Mouse (Mus musculus) neural tube, embryonic 13.5 days (tissue): ENCODE results near the gene Ercc6l2. TPM values are rescaled to one million over a fixed set of nuclear protein-coding genes. Genes with fewer than 3 reads are reported as not detected.

Source experiments
- ATAC-seq: fragments of 200-750 bp; cut with Nextera tagmentation; 2 replicates; pipeline ENCODE4 v1.8.0; 2017; ENCODE audit warnings: low read depth, mild to moderate bottlenecking, moderate TSS enrichment, moderate library complexity
- H3K27ac ChIP-seq: fragments of 300-500 bp; sonication (generic); replicated peaks from 2 replicates; pipeline ENCODE4 v1.5.1; 2015; ENCODE audit warnings: moderate library complexity, mild to moderate bottlenecking, inconsistent platforms
- H3K27me3 ChIP-seq: fragments of 300-500 bp; sonication (generic); 2 replicates; pipeline ENCODE4 v1.6.1; 2015; ENCODE audit warnings: mild to moderate bottlenecking, inconsistent platforms
- H3K36me3 ChIP-seq: fragments of 300-500 bp; sonication (generic); 2 replicates; pipeline ENCODE4 v1.6.1; 2015; ENCODE audit warnings: mild to moderate bottlenecking, inconsistent platforms
- H3K4me1 ChIP-seq: fragments of 300-500 bp; sonication (generic); replicated peaks from 2 replicates; pipeline ENCODE4 v1.6.1; 2015; ENCODE audit warnings: inconsistent platforms
- H3K4me2 ChIP-seq: fragments of 300-500 bp; sonication (generic); 2 replicates; pipeline ENCODE4 v1.6.1; 2015; ENCODE audit warnings: inconsistent platforms, mild to moderate bottlenecking, moderate library complexity
- H3K4me3 ChIP-seq: fragments of 300-500 bp; sonication (generic); 2 replicates; pipeline ENCODE4 v1.5.1; 2015; ENCODE audit warnings: mild to moderate bottlenecking, inconsistent platforms
- H3K9ac ChIP-seq: fragments of 300-500 bp; sonication (generic); 2 replicates; pipeline ENCODE4 v1.6.1; 2015; ENCODE audit warnings: moderate library complexity, mild to moderate bottlenecking, inconsistent platforms
- H3K9me3 ChIP-seq: fragments of 300-500 bp; sonication (generic); 2 replicates; pipeline ENCODE4 v1.6.1; 2016; ENCODE audit warnings: inconsistent platforms
- WGBS: fragments of 180-500 bp; shearing (Covaris S2); methylation state at CpG from one replicate; pipeline ENCODE4 v1.1.7; 2015; 5-methylcytosine and 5-hydroxymethylcytosine counted together
- polyA plus RNA-seq: library from polyadenylated mRNA; unstranded; fragments of >200 nt; fragmentation: Nextera tagmentation; extraction: Ambion mirVana; gene quantifications from 2 replicates; pipeline ENCODE4 v1.2.1, GENCODE M21; 2015

Gene Ercc6l2
- polyA plus RNA-seq, 1 experiment from 2014 or later, result 16.9 TPM

DNA sequence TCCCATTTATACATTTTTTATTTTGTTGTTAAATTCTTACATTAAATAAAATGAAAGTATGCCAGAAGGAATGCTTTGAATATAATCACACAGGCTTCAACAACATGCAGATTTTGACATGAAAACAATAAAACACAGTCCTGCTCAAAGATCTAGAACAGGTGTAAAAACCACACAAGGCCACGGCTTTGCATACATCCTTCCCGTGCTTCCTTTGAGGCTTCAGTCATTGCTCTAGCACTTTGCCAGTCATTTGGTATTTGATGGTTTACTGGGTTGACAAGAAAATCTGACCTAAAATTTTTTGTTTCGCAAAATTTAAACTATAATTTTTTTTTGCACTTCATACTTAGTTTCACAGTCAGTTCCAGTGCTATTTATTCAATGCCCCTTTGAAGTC is 7.1 kb upstream of the Ercc6l2 start:
- no peak for ATAC-seq
- Histone ChIP-seq H3K9ac (no peak overlapping the region), H3K27me3 (no peaks in the 10 kb centered on the region), H3K36me3 (no peaks in the 10 kb centered on the region), H3K9me3 (no peaks in the 10 kb centered on the region), H3K4me1 (no peaks in the 10 kb centered on the region), H3K27ac (no peak overlapping the region), H3K4me2 (no peak overlapping the region), H3K4me3 (no peak overlapping the region)
- WGBS, result 92% methylated on average over 3 of the region's 3 CpGs

DNA sequence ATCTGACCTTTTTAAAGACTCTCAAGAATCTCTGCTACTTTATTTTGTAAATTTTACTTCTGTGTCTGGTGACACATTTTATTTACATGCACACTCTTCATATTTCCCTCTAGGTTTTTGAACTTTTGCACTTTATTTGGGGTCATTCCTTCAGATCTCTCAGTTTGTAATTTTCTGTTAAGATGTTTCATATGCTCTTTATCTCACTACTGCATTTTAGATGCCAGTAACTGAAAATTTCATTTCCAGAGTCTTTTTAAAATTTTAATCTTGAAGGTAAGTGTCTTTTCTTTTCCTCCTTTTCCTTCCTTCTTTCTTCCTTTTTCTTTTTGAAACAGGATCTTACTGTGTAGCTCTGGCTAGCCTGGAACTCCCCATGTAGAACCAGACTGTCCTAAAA is 3.6 kb upstream of the Ercc6l2 start:
- no peaks in the 10 kb centered on the region for H3K27me3 ChIP-seq
- H3K36me3 ChIP-seq, result no peaks in the 10 kb centered on the region
- no peak overlapping the region for H3K27ac ChIP-seq
- H3K9me3 ChIP-seq, result no peaks in the 10 kb centered on the region
- H3K4me3 ChIP-seq, result no peak overlapping the region
- H3K4me1 ChIP-seq, result peaks cover 21% of the 10 kb centered on the region
- no peak overlapping the region for H3K9ac ChIP-seq
- no peak for ATAC-seq
- H3K4me2 ChIP-seq, result no peak overlapping the region

DNA sequence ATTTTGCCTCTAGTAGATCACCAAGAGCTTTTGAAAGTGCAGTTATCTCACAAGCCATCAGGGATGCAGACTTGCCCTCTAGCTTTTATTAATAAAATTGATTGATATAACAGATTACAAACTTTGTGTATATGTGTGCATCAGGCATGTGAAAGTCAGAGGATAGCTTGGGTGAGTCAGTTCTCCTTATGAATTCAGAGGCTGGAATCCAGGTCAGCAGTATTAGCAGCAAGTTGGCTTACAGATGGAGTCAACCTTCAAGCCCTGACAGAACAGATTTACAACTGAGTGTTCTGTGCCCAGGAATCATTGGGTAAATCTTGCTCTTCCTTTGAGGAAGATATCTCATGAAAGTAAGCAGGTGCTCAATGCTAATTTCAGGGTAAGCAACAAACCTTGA is 891 bp downstream of the Ercc6l2 start:
- no peak for ATAC-seq

DNA sequence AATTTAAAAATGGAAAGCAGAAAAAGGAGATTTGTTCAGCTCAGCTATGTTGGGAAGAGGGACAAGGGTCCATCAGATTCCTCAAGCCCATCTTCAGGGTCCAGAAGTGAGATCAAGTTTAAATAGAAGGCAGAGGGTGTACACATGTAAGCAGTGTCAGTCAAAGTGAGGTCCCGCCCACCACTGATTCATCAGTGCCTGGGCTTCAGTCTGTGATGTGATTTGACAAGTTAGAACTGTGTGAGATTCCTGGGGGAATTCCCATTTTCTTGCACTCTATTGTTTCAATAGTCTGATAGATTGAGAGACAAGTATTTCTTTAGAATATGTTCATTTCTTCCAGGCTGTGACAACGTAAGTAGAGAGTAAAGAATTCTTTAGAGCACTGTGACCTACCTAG is 30.7 kb downstream of the Ercc6l2 start:
- no peak overlapping the region for H3K4me3 ChIP-seq
- H3K9me3 ChIP-seq, result no peaks in the 10 kb centered on the region
- H3K27me3 ChIP-seq, result no peaks in the 10 kb centered on the region
- H3K36me3 ChIP-seq, result peaks cover 25% of the 10 kb centered on the region
- no peak overlapping the region for H3K4me2 ChIP-seq
- no peak overlapping the region for H3K9ac ChIP-seq
- H3K4me1 ChIP-seq, result no peaks in the 10 kb centered on the region
- ATAC-seq, result no peak
- H3K27ac ChIP-seq, result no peak overlapping the region
- WGBS, result 89% methylated on average over 2 of the region's 2 CpGs

More for the DNA sequence above, 891 bp downstream of the Ercc6l2 start:
- no peaks in the 10 kb centered on the region for H3K27me3 ChIP-seq
- H3K27ac ChIP-seq, result no peak overlapping the region; the same call in 1 of the 2 replicates
- H3K4me2 ChIP-seq, result peak overlapping the region; percentile 78
- peak overlapping the region; percentile 83 for H3K9ac ChIP-seq
- H3K36me3 ChIP-seq, result no peaks in the 10 kb centered on the region
- peaks cover 21% of the 10 kb centered on the region for H3K4me1 ChIP-seq
- peak overlapping the region; percentile 54 for H3K4me3 ChIP-seq
- no peaks in the 10 kb centered on the region for H3K9me3 ChIP-seq

DNA sequence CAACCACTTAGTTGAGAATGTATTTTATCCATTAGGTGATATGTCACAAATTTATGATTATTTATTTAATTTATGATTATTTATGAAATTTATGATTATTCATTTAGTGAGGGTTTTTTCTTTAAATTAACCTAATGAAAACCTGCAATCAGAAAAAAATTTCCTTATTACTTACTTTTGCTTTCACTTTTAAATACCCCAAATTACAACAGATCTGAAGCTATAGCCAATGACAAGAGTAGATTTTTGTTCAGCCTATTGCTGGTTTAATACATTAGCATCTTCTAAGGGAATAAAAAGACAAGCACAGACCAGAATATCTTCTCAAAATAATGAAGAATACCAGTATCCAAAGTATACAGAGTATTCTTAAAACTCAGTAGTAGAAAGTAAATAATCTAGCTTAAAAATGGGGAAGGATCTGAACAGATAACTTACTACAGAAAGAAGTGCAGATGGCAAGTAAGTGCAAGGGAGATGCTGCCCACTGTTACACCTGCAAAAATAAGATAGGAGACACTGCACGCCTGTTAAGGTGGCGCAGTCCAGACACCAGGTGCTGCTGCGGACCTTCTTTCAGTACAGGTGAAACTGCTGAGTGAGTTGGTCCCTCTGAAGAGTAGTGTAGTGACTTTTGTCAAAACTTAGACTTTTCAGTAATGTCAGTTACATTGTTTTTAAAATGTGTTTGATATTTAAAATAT is 35.4 kb downstream of the Ercc6l2 start:
- Histone ChIP-seq H3K4me3 (no peak overlapping the region), H3K9ac (no peak overlapping the region), H3K9me3 (no peaks in the 10 kb centered on the region), H3K4me1 (no peaks in the 10 kb centered on the region), H3K36me3 (peaks cover 22% of the 10 kb centered on the region; the same call in 1 of the 2 replicates), H3K4me2 (no peak overlapping the region), H3K27ac (no peak overlapping the region), H3K27me3 (no peaks in the 10 kb centered on the region)
- 94% methylated on average over 3 of the region's 3 CpGs for WGBS
- no peak for ATAC-seq

DNA sequence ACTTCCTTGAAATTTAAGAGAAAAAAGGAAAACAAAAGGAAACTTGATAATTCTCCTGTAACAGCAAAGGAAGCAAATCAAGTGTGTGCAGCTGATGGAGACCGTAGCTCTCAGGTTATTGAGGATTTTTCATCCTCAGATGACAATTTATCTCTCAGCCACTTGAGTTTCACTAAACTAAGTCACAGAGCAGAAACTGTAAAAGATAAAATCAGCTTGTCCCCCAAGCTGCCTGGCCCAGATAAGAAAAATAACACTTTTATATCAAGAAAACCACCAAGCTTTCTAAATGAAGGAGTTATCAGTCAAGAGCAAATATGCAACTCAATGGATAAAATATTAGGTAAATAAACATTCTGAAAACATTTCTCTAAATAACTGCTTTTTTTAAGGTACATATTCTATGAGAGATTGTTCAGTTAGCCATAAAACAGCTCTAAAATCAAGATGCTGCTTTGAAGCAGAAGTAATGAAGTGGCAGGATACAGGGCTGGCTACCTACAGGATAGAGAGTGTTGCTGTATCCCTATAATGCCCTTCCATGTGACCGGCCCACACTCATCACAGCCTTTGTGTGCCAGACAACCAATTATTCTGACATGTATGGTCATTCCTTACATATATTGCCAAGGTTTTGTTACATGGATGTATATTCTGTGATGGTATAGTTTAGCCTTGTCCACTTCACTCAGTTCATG is 57.7 kb downstream of the Ercc6l2 start:
- 97% methylated on average over 2 of the region's 2 CpGs for WGBS
- no peak overlapping the region for H3K9ac ChIP-seq
- H3K4me2 ChIP-seq, result no peak overlapping the region
- H3K9me3 ChIP-seq, result no peaks in the 10 kb centered on the region
- H3K27ac ChIP-seq, result no peak overlapping the region
- no peak overlapping the region for H3K4me3 ChIP-seq
- H3K27me3 ChIP-seq, result no peaks in the 10 kb centered on the region
- H3K36me3 ChIP-seq, result peaks cover 14% of the 10 kb centered on the region
- H3K4me1 ChIP-seq, result no peaks in the 10 kb centered on the region
- ATAC-seq, result no peak

DNA sequence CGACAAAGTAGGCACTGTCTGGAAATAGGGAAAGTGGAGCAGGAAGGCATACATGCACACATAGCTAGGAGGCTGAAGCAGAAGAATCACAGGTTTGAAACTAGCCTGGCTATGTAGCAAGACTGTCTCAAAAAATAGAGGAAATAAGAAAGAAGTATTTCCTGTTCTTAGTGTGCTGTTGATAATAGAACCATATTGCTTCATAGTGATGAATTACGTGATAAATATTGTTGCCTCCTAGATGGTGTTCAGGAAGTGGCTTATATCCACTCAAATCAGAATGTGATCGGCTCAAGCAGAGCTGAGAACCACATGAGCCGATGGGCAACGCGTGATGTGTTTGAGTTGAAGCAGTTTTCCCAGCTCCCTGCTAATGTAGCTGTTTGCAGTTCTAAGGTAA is 62.1 kb downstream of the Ercc6l2 start:
- H3K9me3 ChIP-seq, result no peaks in the 10 kb centered on the region
- H3K36me3 ChIP-seq, result peaks cover 4% of the 10 kb centered on the region
- no peak overlapping the region for H3K4me2 ChIP-seq
- 91% methylated on average over 6 of the region's 6 CpGs for WGBS
- no peak overlapping the region for H3K9ac ChIP-seq
- no peak overlapping the region for H3K27ac ChIP-seq
- H3K27me3 ChIP-seq, result no peaks in the 10 kb centered on the region
- no peaks in the 10 kb centered on the region for H3K4me1 ChIP-seq
- H3K4me3 ChIP-seq, result no peak overlapping the region
- no peak for ATAC-seq

DNA sequence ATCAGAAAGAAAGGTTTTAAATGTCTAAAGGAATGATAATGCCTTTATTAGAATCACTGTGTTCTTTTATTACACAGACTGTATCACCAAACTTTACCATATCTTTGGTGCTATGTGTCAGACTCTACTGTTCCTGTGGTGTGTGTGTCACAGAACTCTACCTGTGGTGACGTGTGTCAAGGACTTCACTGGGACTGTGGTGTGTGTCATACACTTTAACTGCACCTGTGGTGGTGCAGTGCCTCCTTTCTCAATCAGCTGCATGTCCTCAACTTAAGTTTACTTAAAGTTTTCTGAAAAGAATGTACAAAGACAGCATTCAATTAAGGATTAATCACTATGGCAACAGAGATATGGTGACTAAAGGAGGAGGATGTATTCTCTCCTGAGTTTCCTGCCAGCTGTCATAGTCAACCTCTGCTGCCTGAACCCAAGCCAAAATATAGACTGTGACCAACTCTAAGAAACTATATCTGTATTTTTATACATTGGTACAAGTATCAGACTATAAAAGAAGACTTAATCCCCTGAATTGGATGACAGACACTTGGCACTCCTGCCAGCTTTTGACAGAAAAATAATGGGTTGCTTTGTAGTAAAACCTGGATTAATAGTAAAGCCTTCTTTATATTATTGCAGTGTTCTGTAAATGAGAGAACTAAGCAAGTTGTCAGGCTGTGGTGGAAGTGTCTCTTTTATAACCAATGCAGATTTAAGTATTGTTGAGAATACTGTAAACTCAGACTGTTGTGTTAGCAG is 64.2 kb downstream of the Ercc6l2 start:
- H3K9ac ChIP-seq, result no peak overlapping the region
- no peaks in the 10 kb centered on the region for H3K9me3 ChIP-seq
- no peak for ATAC-seq
- no peak overlapping the region for H3K4me3 ChIP-seq
- no peaks in the 10 kb centered on the region for H3K27me3 ChIP-seq
- 78% methylated on average over 1 of the region's 1 CpGs for WGBS
- H3K36me3 ChIP-seq, result no peaks in the 10 kb centered on the region
- no peak overlapping the region for H3K4me2 ChIP-seq
- no peak overlapping the region for H3K27ac ChIP-seq
- no peaks in the 10 kb centered on the region for H3K4me1 ChIP-seq

DNA sequence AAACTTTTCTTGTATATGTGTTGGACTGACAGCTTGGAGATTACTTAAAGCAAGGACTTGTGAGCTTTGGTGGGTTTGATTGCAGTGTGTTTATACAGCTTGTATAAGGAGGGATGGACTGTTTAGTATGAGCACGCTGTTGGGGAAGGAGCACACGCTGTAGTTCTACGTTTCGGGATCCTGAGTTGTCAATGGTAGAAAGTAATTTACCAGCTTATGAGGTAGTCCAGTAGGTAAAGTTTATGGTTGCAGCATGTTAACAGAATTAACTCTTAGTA is 64.8 kb downstream of the Ercc6l2 start:
- no peaks in the 10 kb centered on the region for H3K9me3 ChIP-seq
- no peak for ATAC-seq

DNA sequence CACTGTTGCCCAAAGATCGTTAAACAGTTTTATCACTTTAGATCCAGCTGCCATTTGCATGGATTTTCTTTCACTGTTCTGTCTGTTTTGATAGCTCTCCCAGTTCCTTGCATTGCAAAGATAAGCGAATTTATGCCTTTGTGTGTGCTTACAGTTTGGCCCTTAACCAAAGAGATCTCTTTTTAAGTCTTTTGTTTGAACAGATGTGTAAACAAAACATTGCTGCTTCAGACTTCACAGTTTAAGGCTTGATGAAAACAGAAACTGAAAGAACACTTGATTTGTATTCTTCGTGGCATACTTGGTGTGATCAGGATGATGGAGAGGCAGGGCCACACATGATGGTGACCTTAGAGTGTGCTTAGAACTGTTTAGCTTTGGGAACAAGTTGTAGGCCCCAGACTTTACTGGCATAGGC is 70.5 kb downstream of the Ercc6l2 start:
- peaks cover 6% of the 10 kb centered on the region; the same call in 1 of the 2 replicates for H3K36me3 ChIP-seq
- ATAC-seq, result no peak
- WGBS, result 76% methylated on average over 3 of the region's 3 CpGs
- H3K4me3 ChIP-seq, result no peak overlapping the region
- H3K27me3 ChIP-seq, result no peaks in the 10 kb centered on the region
- H3K9me3 ChIP-seq, result no peaks in the 10 kb centered on the region
- H3K4me2 ChIP-seq, result no peak overlapping the region
- H3K4me1 ChIP-seq, result no peaks in the 10 kb centered on the region
- no peak overlapping the region for H3K27ac ChIP-seq
- no peak overlapping the region for H3K9ac ChIP-seq

More for the DNA sequence above, 64.8 kb downstream of the Ercc6l2 start:
- no peak overlapping the region for H3K4me3 ChIP-seq
- no peak overlapping the region for H3K9ac ChIP-seq
- H3K36me3 ChIP-seq, result no peaks in the 10 kb centered on the region
- H3K27ac ChIP-seq, result no peak overlapping the region
- no peaks in the 10 kb centered on the region for H3K27me3 ChIP-seq
- no peak overlapping the region for H3K4me2 ChIP-seq
- WGBS, result 89% methylated on average over 4 of the region's 4 CpGs
- no peaks in the 10 kb centered on the region for H3K4me1 ChIP-seq

DNA sequence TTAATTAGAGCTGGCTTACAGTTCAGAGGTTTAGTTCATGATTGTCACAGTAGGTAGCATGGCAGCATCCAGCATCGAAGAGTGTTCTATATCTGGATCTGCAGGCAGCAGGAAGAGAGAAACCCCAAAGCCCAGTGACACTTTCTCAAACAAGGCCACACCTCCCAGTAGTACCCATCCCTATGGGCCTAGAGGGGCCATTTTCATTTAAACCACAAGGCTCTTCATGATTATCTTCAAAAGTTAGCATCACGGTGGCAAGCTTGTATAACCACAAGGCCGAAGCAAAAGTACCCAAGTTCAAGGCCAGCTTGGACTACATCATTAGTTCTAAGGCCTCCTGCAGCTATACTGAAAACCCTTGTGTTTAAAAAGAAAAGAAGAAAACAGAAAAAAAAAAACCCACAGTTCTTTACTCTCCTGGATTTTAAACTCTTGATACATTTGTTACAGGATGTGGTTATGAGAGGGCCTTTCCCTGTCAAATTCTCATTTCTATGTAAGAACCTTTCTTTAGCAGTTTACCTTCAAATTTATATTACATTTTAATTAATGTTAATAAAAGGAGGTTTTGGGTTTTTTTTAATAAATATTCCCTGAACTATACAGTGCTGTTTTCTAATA is 71.5 kb downstream of the Ercc6l2 start:
- H3K36me3 ChIP-seq, result peaks cover 6% of the 10 kb centered on the region; the same call in 1 of the 2 replicates
- no peaks in the 10 kb centered on the region for H3K9me3 ChIP-seq
- H3K27ac ChIP-seq, result no peak overlapping the region
- H3K9ac ChIP-seq, result no peak overlapping the region
- H3K27me3 ChIP-seq, result no peaks in the 10 kb centered on the region
- H3K4me2 ChIP-seq, result no peak overlapping the region
- H3K4me1 ChIP-seq, result no peaks in the 10 kb centered on the region
- 91% methylated on average over 3 of the region's 3 CpGs for WGBS
- ATAC-seq, result no peak
- no peak overlapping the region for H3K4me3 ChIP-seq

DNA sequence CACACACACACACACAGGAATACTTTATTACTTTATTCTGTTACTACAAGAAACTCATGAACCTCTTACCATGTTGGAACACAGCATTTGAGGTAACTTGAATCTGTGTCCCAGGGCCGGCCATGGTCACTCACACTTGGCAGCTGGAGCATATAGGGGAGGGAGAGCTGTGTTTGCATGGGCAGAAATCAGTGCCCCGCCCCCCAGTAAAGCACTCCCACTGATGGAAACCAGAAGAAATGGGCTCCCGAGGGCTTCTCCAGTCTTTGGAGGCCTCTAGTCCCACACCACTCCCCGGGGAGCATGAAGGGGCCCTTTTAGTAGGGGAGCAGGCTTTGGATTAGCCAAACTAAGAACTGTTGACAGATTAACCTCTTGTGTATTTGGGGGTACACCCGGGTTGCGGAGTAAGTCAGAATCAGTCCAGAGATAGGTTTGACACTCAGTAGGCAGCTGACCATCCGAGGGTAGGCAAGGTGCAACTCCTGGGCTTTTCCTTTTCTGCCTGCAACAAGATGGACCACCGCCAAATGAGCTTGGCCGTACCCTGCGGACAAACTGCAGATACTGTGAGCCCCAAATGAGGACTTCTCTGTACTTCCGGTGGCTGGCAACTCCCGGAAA is 85.8 kb downstream of the Ercc6l2 start:
- 24% methylated on average over 12 of the region's 12 CpGs for WGBS
- peak overlapping the region; percentile 64; the same call in 1 of the 2 replicates for H3K9ac ChIP-seq

More for the DNA sequence above, 85.8 kb downstream of the Ercc6l2 start:
- H3K27ac ChIP-seq, result peak overlapping the region; percentile 62
- peak; percentile 34; the same call in 1 of the 2 replicates for ATAC-seq
- no peaks in the 10 kb centered on the region for H3K9me3 ChIP-seq
- peak overlapping the region; percentile 71 for H3K4me2 ChIP-seq
- H3K27me3 ChIP-seq, result peaks cover 22% of the 10 kb centered on the region
- H3K4me1 ChIP-seq, result peaks cover 19% of the 10 kb centered on the region
- peaks cover 16% of the 10 kb centered on the region; the same call in 1 of the 2 replicates for H3K36me3 ChIP-seq
- H3K4me3 ChIP-seq, result peak overlapping the region; percentile 33
